Mouse (Mus musculus) small intestine, adult 2 months (tissue): Measurements from ENCODE around the gene Smok3a. TPM values are rescaled to one million over a fixed set of nuclear protein-coding genes. Genes with fewer than 3 reads are reported as not detected.
"Not testable (repeated sequence)": the region's sequence is repeated elsewhere in the genome, so short reads cannot be mapped to it uniquely, and the experiment has no call there.

Experiments
- H3K27ac ChIP-seq: fragments of 200-500 bp; 2 replicates; pipeline ENCODE4 v1.5.1; 2012; ENCODE audit warnings: low read depth, low read length, control low read depth, inconsistent platforms; ENCODE audit not compliant: insufficient read depth
- H3K27me3 ChIP-seq: fragments of 200-500 bp; 2 replicates; pipeline ENCODE4 v1.6.1; 2012; ENCODE audit warnings: mild to moderate bottlenecking, moderate library complexity, low read length, inconsistent platforms; ENCODE audit not compliant: control insufficient read depth, insufficient read depth
- H3K36me3 ChIP-seq: fragments of 200-500 bp; 2 replicates; pipeline ENCODE4 v1.6.1; 2012; ENCODE audit warnings: mild to moderate bottlenecking, low read length, control low read depth, inconsistent platforms; ENCODE audit not compliant: control insufficient read depth, insufficient read depth
- H3K4me1 ChIP-seq: fragments of 200-500 bp; 2 replicates; pipeline ENCODE4 v1.6.1; 2012; ENCODE audit warnings: low read length, inconsistent platforms, mixed read lengths; ENCODE audit not compliant: control insufficient read depth, insufficient read depth, insufficient read length
- H3K4me3 ChIP-seq: fragments of 200-500 bp; 2 replicates; pipeline ENCODE4 v1.5.1; 2012; ENCODE audit warnings: low read depth, mild to moderate bottlenecking, control low read depth, inconsistent platforms, low read length, moderate library complexity
- CTCF ChIP-seq: fragments of 200-500 bp; IDR thresholded peaks from 2 replicates; pipeline ENCODE4 v1.5.1; 2012; ENCODE audit warnings: low read depth, mild to moderate bottlenecking, control low read depth, inconsistent platforms, low read length, moderate library complexity, mixed read lengths; ENCODE audit not compliant: insufficient replicate concordance, insufficient read length; ENCODE audit errors: extremely low read depth
- POLR2A ChIP-seq: fragments of 200-500 bp; IDR thresholded peaks from 2 replicates; pipeline ENCODE4 v1.6.1; 2012; ENCODE audit warnings: low read depth, mild to moderate bottlenecking, control low read depth, inconsistent platforms, low read length, moderate library complexity
- WGBS: fragments of 180-500 bp; shearing (Covaris S2); methylation state at CpG from one replicate; pipeline ENCODE4 v1.1.7; 2018; 5-methylcytosine and 5-hydroxymethylcytosine counted together
- polyA plus RNA-seq: library from polyadenylated mRNA; depleted of rRNA; stranded (reverse); fragments of >200 nt; gene quantifications from 2 replicates; pipeline ENCODE4 v1.2.3, GENCODE M21; 2012

Smok3a gene
- polyA plus RNA-seq, 1 experiment, result not detected

DNA sequence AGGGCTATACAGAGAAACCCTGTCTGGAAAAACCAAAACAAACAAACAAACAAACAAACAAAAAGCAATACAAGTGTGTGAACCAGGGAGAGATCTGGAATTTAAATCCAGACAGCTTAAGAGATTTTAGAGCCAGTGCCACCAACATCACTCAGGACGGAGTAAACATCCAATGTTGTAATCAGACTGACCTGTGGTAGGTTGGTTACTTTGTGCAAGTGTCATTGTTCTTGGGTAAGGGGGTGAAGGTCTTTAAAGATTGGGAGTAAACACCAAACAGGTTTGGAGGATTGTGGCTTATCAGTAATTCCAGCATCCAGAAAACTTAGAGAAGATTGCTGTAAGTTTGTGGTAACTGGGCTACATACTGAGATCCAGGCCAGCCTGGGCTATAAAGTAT, 34.7 kb upstream of the Smok3a start:
- WGBS, result 82% methylated on average over 1 of the region's 1 CpGs
- H3K4me3 ChIP-seq, result no peak overlapping the region
- H3K27me3 ChIP-seq, result no peaks in the 10 kb centered on the region
- no peaks in the 10 kb centered on the region for H3K36me3 ChIP-seq
- no peak for TF ChIP-seq POLR2A
- no peak for TF ChIP-seq CTCF
- H3K4me1 ChIP-seq, result no peaks in the 10 kb centered on the region
- no peak overlapping the region for H3K27ac ChIP-seq

DNA sequence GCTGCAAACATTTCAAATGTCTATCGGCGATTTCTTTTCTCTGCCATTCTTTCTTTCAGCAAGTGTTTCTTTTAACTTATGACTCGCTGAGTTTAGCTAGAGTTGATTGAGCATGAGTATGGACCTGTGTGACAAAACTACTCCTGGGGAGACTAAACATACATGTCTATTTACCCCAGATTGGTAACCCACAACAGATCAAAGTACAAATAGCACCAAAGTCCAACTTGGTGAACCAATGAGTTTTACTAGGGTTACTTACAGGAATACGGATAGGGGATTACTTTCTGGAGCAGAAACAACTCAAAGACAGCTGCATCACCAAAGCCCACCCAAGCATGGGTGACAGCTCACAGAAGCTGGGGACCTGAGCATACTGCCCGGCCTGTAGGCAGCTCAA, 11.6 kb upstream of the Smok3a start:
- Histone ChIP-seq H3K27ac (no peak overlapping the region), H3K27me3 (no peaks in the 10 kb centered on the region), H3K4me1 (no peaks in the 10 kb centered on the region), H3K36me3 (no peaks in the 10 kb centered on the region), H3K4me3 (no peak overlapping the region)
- 76% methylated on average over 5 of the region's 5 CpGs for WGBS
- TF ChIP-seq POLR2A (no peak), CTCF (no peak)

DNA sequence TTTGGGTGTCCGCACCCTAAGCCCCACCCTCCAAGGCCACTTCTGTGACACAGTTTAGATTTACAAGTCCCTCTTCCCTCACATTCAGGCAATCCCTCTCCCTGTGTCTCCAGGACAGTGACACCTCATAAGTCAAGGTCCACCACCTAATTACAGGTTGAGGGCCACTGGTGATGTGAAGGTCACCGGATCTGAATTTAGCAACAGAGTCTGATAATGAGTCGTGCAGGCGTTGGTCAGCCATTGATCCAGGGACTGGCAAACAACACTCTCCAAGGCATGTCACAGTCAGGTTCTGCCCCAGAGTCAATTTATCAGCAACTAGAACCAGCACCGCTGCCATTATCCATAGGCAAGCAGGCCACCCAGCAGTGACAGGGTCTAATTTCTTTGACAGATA, 8.7 kb upstream of the Smok3a start:
- Histone ChIP-seq H3K36me3 (no peaks in the 10 kb centered on the region), H3K4me3 (no peak overlapping the region), H3K27ac (no peak overlapping the region), H3K27me3 (no peaks in the 10 kb centered on the region), H3K4me1 (no peaks in the 10 kb centered on the region)
- TF ChIP-seq POLR2A, result no peak
- no peak for TF ChIP-seq CTCF
- 73% methylated on average over 5 of the region's 5 CpGs for WGBS

DNA sequence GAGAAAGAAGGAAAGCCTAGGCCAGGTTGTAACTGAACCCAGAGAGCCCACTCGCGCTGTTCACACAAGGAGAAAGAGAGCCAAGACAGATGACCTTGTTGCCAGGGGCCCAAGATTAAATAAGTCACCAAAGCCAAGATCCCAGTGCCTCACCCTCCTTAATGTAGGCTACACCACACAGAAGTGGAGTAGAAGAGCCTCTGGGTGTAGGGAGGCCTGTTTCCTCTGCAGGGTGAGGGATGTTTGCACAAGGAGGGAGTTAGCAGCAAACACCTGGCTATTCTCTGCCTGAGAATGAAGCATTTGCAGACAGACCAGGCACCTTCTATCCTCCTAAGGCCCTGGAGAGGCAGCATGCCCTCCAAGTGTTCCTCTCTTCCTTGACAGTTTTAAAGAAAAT, 4.5 kb upstream of the Smok3a start:
- Histone ChIP-seq H3K36me3 (no peaks in the 10 kb centered on the region), H3K4me3 (no peak overlapping the region), H3K27me3 (no peaks in the 10 kb centered on the region), H3K27ac (no peak overlapping the region), H3K4me1 (no peaks in the 10 kb centered on the region)
- WGBS, result 53% methylated on average over 2 of the region's 2 CpGs
- TF ChIP-seq CTCF (no peak), POLR2A (no peak)

GRCm38 (mm10) chr5:138016997-138017396, 4.1 kb upstream of the Smok3a start:
- no peak for TF ChIP-seq POLR2A
- no peak for TF ChIP-seq CTCF
- Histone ChIP-seq H3K4me3 (no peak overlapping the region), H3K4me1 (no peaks in the 10 kb centered on the region), H3K27ac (no peak overlapping the region), H3K27me3 (no peaks in the 10 kb centered on the region), H3K36me3 (no peaks in the 10 kb centered on the region)

GRCm38 (mm10) chr5:138019577-138019976, 1.5 kb upstream of the Smok3a start:
- not testable (repeated sequence) for H3K27ac ChIP-seq, H3K4me1 ChIP-seq, H3K4me3 ChIP-seq, H3K36me3 ChIP-seq, H3K27me3 ChIP-seq
- 77% methylated on average over 4 of the region's 4 CpGs for WGBS

GRCm38 (mm10) chr5:138052894-138053293, 31.8 kb downstream of the Smok3a start, which contains the start of gene Smok3c:
Smok3c (plus strand) TSS chr5:138053194.
- H3K27me3 ChIP-seq, H3K27ac ChIP-seq, H3K36me3 ChIP-seq, H3K4me1 ChIP-seq, H3K4me3 ChIP-seq: not testable (repeated sequence)
- WGBS, result no CpG with 5 or more reads among the region's 5 CpGs

DNA sequence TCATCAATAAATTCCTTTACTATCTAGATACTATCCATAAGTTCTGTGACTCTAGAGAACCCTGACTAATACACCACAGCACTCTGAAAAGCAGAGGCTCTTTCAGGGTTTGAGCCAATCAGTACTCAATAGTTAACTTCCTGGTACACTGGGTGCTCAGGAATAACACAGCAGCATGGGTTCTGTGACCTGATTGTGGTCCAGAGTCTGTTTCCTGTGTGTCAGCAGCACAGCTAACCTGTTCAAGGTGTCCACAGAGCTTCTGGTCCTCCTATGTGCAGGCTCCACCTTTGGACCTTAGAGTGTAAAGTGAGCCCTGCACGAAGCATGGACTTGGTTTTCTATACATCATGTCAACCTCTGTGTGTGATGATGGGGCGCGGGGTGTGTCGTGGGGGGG, 52.7 kb downstream of the Smok3a start:
- Histone ChIP-seq H3K4me3 (no peak overlapping the region), H3K4me1 (no peaks in the 10 kb centered on the region), H3K36me3 (no peaks in the 10 kb centered on the region), H3K27ac (no peak overlapping the region), H3K27me3 (no peaks in the 10 kb centered on the region)
- TF ChIP-seq POLR2A (no peak), CTCF (no peak)
- 88% methylated on average over 4 of the region's 4 CpGs for WGBS
